In the genomic region with DNA sequence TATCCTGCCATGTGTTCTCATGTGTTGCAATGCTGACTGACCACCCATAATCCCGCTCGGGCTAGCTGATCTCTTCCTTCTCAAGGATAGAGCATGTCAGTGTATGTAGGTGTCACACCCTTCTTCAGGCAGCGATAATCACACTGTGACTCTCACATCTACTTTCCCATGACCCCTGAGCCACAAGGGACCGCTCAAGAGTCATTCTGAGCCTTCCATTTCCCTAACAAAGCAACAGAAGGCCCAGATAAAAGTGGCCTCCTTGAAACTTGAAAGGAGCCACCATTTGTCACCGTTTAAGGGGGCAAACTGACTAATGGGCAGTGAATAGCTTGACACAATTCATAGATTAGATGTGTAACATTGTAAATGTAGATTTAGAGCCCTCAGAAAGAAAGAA, we compare ENCODE assay signal across 13 mouse cellular contexts.
"Had no signal": no experiment of that assay in that cellular context is flagged by ENCODE, and none has a peak within 500 bp of the region (broad histone marks: within the 10 kb centered on the region; RNA-seq: fewer than 3 reads in every experiment).

No protein-coding gene starts in this region.

- H3K36me3 ChIP-seq: kidney, embryonic 15.5 days; limb, embryonic 10.5 days; liver, embryonic 15.5 days; midbrain, embryonic 10.5 days; neural tube, embryonic 12.5 days had no signal

- H3K4me2 ChIP-seq: kidney, embryonic 15.5 days; liver, embryonic 11.5 days; liver, embryonic 15.5 days; neural tube, embryonic 12.5 days had no signal

- H3K9me3 ChIP-seq: kidney, embryonic 15.5 days; limb, embryonic 10.5 days; liver, embryonic 15.5 days; midbrain, embryonic 10.5 days; neural tube, embryonic 12.5 days had no signal

- H3K27me3 ChIP-seq: kidney, embryonic 15.5 days; liver, embryonic 15.5 days; neural tube, embryonic 12.5 days had no signal

- H3K9ac ChIP-seq: kidney, embryonic 15.5 days; liver, embryonic 15.5 days; neural tube, embryonic 12.5 days had no signal

- DNase-seq: kidney, postnatal 14 days; lung, adult 2 months; lung, postnatal 36 days; midbrain, embryonic 14.5 days; right cerebral cortex, postnatal 14 days; thymus, postnatal 4 days had no signal

- H3K4me3 ChIP-seq: kidney, embryonic 15.5 days; limb, embryonic 10.5 days; liver, embryonic 15.5 days; midbrain, embryonic 10.5 days; myocyte; neural tube, embryonic 12.5 days had no signal

- H3K27ac ChIP-seq: kidney, embryonic 15.5 days; limb, embryonic 10.5 days; liver, embryonic 15.5 days; midbrain, embryonic 10.5 days; neural tube, embryonic 12.5 days had no signal

- H3K4me1 ChIP-seq: kidney, embryonic 15.5 days; liver, embryonic 15.5 days had no signal
